Mouse (Mus musculus) heart, postnatal 0 days (tissue): ENCODE measurements at regions not wholly inside any gene's neighbourhood (a gene's known extent, or its start where the extent isn't known, plus 50 kb on each side); places are given as distances from the start of the nearest gene placed in this dataset.

Source experiments
- CTCF ChIP-seq: IDR thresholded peaks from 2 replicates; pipeline ENCODE4 v1.5.1; 2016; ENCODE audit warnings: antibody characterized with exemption, control low read depth, low read depth
- EP300 ChIP-seq: IDR thresholded peaks from 2 replicates; pipeline ENCODE4 v1.6.1; 2016; ENCODE audit warnings: antibody characterized with exemption, low read depth

GRCm38 (mm10) chr11:19601216-19601938 lies 322.8 kb upstream of the Spred2 start:
- TF ChIP-seq CTCF, result no peak
- no peak for TF ChIP-seq EP300
